Mouse (Mus musculus) liver, postnatal 0 days (tissue): ENCODE data around the gene Gm9803. TPM values are rescaled to one million over a fixed set of nuclear protein-coding genes. Genes with fewer than 3 reads are reported as not detected.

ENCODE experiments used
- ATAC-seq: fragments of 200-750 bp; cut with Nextera tagmentation; 2 replicates; pipeline ENCODE4 v1.8.0; 2017; ENCODE audit warnings: mild to moderate bottlenecking, moderate library complexity
- DNase-seq: peaks from one replicate; pipeline ENCODE4 v3.0.0-alpha.2; 2016
- H3K27ac ChIP-seq: fragments of 300-500 bp; sonication (generic); 2 replicates; pipeline ENCODE4 v1.5.1; 2014; ENCODE audit warnings: antibody characterized with exemption, moderate library complexity, mild to moderate bottlenecking, low read depth
- H3K27me3 ChIP-seq: fragments of 300-500 bp; sonication (generic); 2 replicates; pipeline ENCODE4 v1.6.1; 2014; ENCODE audit warnings: low read length, control low read depth, mixed read lengths; ENCODE audit not compliant: insufficient read depth
- H3K36me3 ChIP-seq: fragments of 300-500 bp; sonication (generic); replicated peaks from 2 replicates; pipeline ENCODE4 v1.6.1; 2014; ENCODE audit warnings: mild to moderate bottlenecking, control low read depth, low read length, moderate library complexity, mixed read lengths; ENCODE audit not compliant: insufficient read depth
- H3K4me1 ChIP-seq: fragments of 300-500 bp; sonication (generic); 2 replicates; pipeline ENCODE4 v1.6.1; 2014; ENCODE audit warnings: antibody characterized with exemption, mild to moderate bottlenecking, control low read depth; ENCODE audit not compliant: insufficient read depth
- H3K4me2 ChIP-seq: fragments of 300-500 bp; sonication (generic); 2 replicates; pipeline ENCODE4 v1.6.1; 2014; ENCODE audit warnings: low read depth, mild to moderate bottlenecking, low read length, moderate library complexity, mixed read lengths
- H3K4me3 ChIP-seq: fragments of 300-500 bp; sonication (generic); 2 replicates; pipeline ENCODE4 v1.5.1; 2014; ENCODE audit warnings: low read depth, low read length
- H3K9ac ChIP-seq: fragments of 300-500 bp; sonication (generic); replicated peaks from 2 replicates; pipeline ENCODE4 v1.6.1; 2014; ENCODE audit warnings: mild to moderate bottlenecking, moderate library complexity
- H3K9me3 ChIP-seq: fragments of 300-500 bp; sonication (generic); 2 replicates; pipeline ENCODE4 v1.6.1; 2016; ENCODE audit warnings: mild to moderate bottlenecking, control low read depth, low read length, mixed read lengths
- CTCF ChIP-seq: sonication (generic); IDR thresholded peaks from 2 replicates; pipeline ENCODE4 v1.5.1; 2016; ENCODE audit warnings: antibody characterized with exemption, low read depth
- EP300 ChIP-seq: IDR thresholded peaks from 2 replicates; pipeline ENCODE4 v1.6.1; 2016; ENCODE audit warnings: antibody characterized with exemption, low read depth, mild to moderate bottlenecking
- WGBS: fragments of 180-500 bp; shearing (Covaris S2); extraction: QIAGEN DNeasy Blood & Tissue Kit; methylation state at CpG from one replicate; pipeline ENCODE4 v1.1.7; 2014; ENCODE audit not compliant: insufficient replicate concordance; 5-methylcytosine and 5-hydroxymethylcytosine counted together
- polyA plus RNA-seq: library from polyadenylated mRNA; unstranded; fragments of >200 nt; fragmentation: Nextera tagmentation; extraction: Ambion mirVana; gene quantifications from 2 replicates; pipeline ENCODE4 v1.2.1, GENCODE M21; 2015

Gene Gm9803
- polyA plus RNA-seq, 1 experiment from 2014 or later: 8.7 TPM

- Histone ChIP-seq H3K4me1 (no peaks in the 10 kb centered on the region), H3K4me3 (no peak overlapping the region), H3K36me3 (no peaks in the 10 kb centered on the region), H3K9me3 (no peaks in the 10 kb centered on the region), H3K27me3 (no peaks in the 10 kb centered on the region), H3K9ac (no peak overlapping the region), H3K27ac (no peak overlapping the region), H3K4me2 (no peak overlapping the region)
- no peak for TF ChIP-seq CTCF
- TF ChIP-seq EP300: no peak
- no peak for DNase-seq
- no peak for ATAC-seq
- 74% methylated on average over 11 of the region's 11 CpGs for WGBS
Observed at GRCm38 (mm10) chr10:43559313-43559712, 35.4 kb downstream of the Gm9803 start.

- DNase-seq: peak; percentile 42
- H3K4me2 ChIP-seq: no peak overlapping the region
- TF ChIP-seq EP300 (no peak), CTCF (peak; percentile 50)
- no peaks in the 10 kb centered on the region for H3K4me1 ChIP-seq
- 37% methylated on average over 2 of the region's 2 CpGs for WGBS
- H3K4me3 ChIP-seq: no peak overlapping the region
- H3K9ac ChIP-seq: no peak overlapping the region
- no peaks in the 10 kb centered on the region for H3K27me3 ChIP-seq
- no peak overlapping the region for H3K27ac ChIP-seq
- no peaks in the 10 kb centered on the region for H3K9me3 ChIP-seq
- no peaks in the 10 kb centered on the region for H3K36me3 ChIP-seq
- no peak for ATAC-seq
Observed at GRCm38 (mm10) chr10:43560765-43561164, 36.9 kb downstream of the Gm9803 start.

- no peak overlapping the region for H3K4me2 ChIP-seq
- no peak overlapping the region for H3K9ac ChIP-seq
- H3K36me3 ChIP-seq: no peaks in the 10 kb centered on the region
- no peaks in the 10 kb centered on the region for H3K4me1 ChIP-seq
- H3K27ac ChIP-seq: no peak overlapping the region
- DNase-seq (no peak), ATAC-seq (no peak)
- WGBS: 81% methylated on average over 2 of the region's 2 CpGs
- no peak overlapping the region for H3K4me3 ChIP-seq
- no peaks in the 10 kb centered on the region for H3K27me3 ChIP-seq
- TF ChIP-seq CTCF: 0 out of 2 replicates have a peak, but pooled peaks have one; percentile 8
- no peak for TF ChIP-seq EP300
- H3K9me3 ChIP-seq: no peaks in the 10 kb centered on the region
Observed at GRCm38 (mm10) chr10:43561311-43561710, 37.4 kb downstream of the Gm9803 start.

Other genes with a start within 250 kb of the Gm9803 start
- 0.51 TPM in 2 replicates for gene Bend3, start 45.3 kb upstream of the Gm9803 start, polyA plus RNA-seq
- 31.2 and 32.5 TPM in 2 replicates for gene 1700021F05Rik, start 16.9 kb downstream of the Gm9803 start, polyA plus RNA-seq
- 449 and 461 TPM in 2 replicates for gene Cd24a, start 54.2 kb downstream of the Gm9803 start, polyA plus RNA-seq